Mouse (Mus musculus): ENCODE data around the gene Desi1.
A peak's percentile ranks its signal among the peaks of the same experiment; 100 is the strongest.

The Desi1 gene

GRCm38 (mm10) chr15:81966062-81966829, 67.4 kb downstream of the Desi1 start:
- no peak for DNase-seq (ENCODE audit: low spot score)

- DNase-seq (ENCODE audit: low spot score), result no peak
Measured at GRCm38 (mm10) chr15:81964980-81965545, 68.6 kb downstream of the Desi1 start.

GRCm38 (mm10) chr15:81964262-81964661, 69.4 kb downstream of the Desi1 start:
- no peak for DNase-seq (ENCODE audit: low spot score)

GRCm38 (mm10) chr15:81961078-81961451, 72.6 kb downstream of the Desi1 start:
- DNase-seq (ENCODE audit: low spot score), result no peak

- DNase-seq (ENCODE audit: low spot score), result peak; percentile 99
Measured at GRCm38 (mm10) chr15:81960171-81961077, 73.2 kb downstream of the Desi1 start, which contains the start of gene Pmm1. Pmm1 (minus strand) TSS chr15:81960930.

GRCm38 (mm10) chr15:81958906-81959305, 74.8 kb downstream of the Desi1 start:
- no peak for DNase-seq (ENCODE audit: low spot score)

- DNase-seq (ENCODE audit: low spot score), result no peak
Measured at GRCm38 (mm10) chr15:81957598-81957997, 76.1 kb downstream of the Desi1 start.

GRCm38 (mm10) chr15:81956457-81956856, 77.2 kb downstream of the Desi1 start:
- peak; percentile 39 for DNase-seq (ENCODE audit: low spot score)

- no peak for DNase-seq (ENCODE audit: low spot score)
Measured at GRCm38 (mm10) chr15:81955414-81955813, 78.2 kb downstream of the Desi1 start.

- DNase-seq (ENCODE audit: low spot score), result no peak
Measured at GRCm38 (mm10) chr15:81954716-81955115, 78.9 kb downstream of the Desi1 start.

GRCm38 (mm10) chr15:81954151-81954583, 79.5 kb downstream of the Desi1 start:
- DNase-seq (ENCODE audit: low spot score), result no peak

GRCm38 (mm10) chr15:81952310-81952709, 81.4 kb downstream of the Desi1 start:
- DNase-seq (ENCODE audit: low spot score), result no peak

- no peak for DNase-seq (ENCODE audit: low spot score)
Measured at GRCm38 (mm10) chr15:81951159-81951558, 82.5 kb downstream of the Desi1 start.

- DNase-seq (ENCODE audit: low spot score), result no peak
Measured at GRCm38 (mm10) chr15:81950716-81951115, 82.9 kb downstream of the Desi1 start.

GRCm38 (mm10) chr15:81949476-81950131, 84.1 kb downstream of the Desi1 start:
- DNase-seq (ENCODE audit: low spot score), result no peak

GRCm38 (mm10) chr15:81949076-81949475, 84.6 kb downstream of the Desi1 start:
- no peak for DNase-seq (ENCODE audit: low spot score)

- peak; percentile 82 for DNase-seq (ENCODE audit: low spot score)
Measured at GRCm38 (mm10) chr15:81943176-81943749, 90.4 kb downstream of the Desi1 start.

Measured in embryo, embryonic 10 days (tissue).